Mouse (Mus musculus): Measurements from ENCODE around the gene Eif2d.
"Not testable (repeated sequence)": the region's sequence is repeated elsewhere in the genome, so short reads cannot be mapped to it uniquely, and the experiment has no call there.

Eif2d gene

DNA sequence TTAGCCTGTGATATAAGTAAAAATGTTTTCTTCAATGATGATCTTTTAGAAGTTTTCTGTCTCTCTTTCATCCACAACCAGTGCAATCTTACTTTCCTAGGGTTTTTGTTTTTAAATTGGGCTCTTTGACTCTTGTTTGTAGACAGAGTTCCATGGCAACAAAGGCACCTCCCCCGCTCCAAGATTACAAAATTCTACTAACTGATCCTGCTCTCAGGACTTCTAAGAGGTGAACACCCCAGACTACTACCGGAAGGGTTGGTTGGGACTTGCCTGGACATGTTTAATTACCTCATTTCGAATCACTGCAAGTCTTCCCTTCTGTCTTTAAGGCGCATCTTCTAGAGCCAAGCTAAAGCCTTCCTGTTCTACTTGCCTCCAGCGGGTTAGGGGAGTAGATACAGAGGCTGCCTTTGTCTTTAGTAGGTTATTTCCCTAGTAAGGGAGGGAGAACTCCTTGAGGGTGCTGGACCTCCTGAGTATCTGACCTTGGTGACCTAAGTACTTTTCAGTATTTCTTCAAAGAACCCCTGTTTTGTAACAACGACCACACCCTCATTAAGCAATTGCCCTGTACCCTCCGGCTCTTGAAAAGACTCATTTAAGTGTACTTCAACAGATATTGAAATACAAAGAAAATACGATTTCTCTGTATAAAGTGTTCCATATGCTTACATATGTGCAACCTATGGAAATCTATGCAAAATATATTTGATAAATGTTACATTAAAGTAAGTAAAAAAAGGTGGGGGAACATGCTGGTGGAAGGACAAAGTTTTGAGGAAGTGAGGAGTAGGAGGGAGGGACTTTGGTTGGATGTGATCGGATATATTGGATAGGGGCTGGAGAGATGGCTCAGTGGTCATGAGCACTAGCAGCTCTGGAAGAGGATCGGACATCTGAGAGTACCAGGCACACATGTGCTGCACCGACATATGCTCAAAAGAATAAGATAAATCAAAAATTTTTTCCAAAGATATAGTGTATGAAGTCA is 13.6 kb upstream of the Eif2d start:
- DNase-seq = no peak

DNA sequence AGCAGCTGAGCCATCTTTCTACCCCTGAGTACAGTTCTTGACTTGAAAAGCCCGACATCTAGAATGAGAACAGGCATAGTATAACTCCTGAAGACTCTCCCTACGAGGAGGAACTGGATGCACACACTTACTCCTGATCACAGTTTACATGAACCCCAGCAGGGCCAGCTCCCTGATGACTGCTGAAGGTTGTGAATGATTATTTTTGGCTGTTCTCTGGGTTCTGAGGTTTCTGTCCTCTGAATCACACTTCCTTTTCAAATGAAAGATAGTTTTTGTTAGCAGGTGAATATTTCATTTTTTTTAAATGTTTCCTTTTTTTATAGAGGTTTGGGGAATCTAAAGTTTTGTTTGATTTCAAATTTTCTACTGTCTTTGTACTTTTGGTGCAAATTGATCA is 11.5 kb upstream of the Eif2d start:
- no peak for DNase-seq

DNA sequence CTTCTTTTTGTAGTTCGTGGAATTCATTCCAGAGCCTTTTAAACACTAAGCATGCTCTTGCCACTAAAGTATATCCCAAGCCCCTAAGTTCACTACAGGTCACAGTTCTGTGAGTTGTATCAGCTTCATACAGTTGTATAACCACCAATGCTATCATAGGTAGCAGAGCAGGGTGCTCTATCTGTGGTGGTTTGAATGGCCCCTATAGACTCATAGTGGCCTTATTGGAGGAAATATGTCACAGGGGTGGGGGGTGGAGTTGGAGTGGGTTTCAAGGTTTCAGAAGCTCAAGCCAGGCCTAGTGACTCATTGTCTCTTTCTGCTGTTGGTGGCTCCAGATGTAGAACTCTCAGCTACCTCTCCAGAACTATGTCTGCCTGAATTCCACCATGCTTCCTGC is 10.5 kb upstream of the Eif2d start:
- DNase-seq = no peak

DNA sequence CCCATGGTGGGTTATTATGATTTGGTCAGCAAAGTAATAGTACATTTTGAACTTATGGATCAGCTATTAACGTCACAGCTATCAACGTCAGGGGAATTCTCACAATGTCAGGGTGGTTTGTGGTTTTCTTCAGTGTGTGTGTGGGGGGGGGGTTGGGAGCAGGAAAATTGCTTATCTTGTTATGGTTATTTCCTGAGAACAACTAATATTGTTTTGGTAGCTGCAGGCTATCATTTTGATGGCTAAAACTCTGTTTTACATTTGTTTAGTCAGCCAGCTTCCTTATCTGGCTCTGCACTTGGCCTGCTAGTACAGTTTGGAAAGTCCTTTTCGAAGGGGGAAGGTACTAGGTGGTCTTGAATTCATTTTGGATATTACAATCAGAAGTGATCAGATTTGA is 7.8 kb upstream of the Eif2d start:
- DNase-seq = not testable (repeated sequence)

DNA sequence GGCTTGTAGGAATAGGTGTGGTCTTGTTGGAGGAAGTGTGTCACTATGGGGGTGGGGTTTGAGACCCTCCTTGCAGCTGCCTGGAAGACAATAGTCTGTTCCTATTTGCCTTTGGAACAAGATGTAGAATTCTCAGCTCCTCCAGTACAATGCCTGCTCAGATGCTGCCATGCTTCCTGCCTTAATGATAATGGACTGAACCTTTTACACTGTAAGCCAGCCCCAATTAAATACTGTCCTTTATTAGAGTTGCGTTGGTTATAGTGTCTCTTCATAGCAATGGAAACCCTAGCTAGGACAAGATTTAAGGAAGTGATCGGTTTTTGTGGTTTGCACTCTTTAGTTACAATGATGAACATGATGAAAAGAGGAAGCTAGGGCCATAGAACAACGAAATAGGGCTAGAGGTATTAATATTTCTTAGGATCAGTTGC is 6.8 kb upstream of the Eif2d start:
- DNase-seq = no peak

DNA sequence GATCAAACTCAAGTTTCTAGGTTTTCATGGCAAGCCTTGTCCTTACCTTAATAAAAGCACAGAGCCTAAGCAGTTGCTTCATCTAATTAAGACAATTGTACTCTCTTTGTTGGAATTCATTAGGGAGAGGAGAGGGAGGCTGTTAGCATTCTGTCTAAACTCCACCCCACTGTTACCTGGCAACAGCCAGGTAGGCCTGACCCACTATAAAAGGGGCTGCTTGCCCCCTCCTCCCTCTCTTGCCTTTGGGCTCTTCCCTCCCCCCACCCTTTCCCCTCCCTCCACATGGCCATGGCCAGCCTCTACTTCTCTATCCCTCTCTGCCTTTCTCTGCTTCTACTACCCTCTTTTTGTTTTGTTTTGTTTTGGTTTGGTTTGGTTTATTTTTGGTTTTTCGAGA is 3.5 kb upstream of the Eif2d start:
- no peak for DNase-seq

DNA sequence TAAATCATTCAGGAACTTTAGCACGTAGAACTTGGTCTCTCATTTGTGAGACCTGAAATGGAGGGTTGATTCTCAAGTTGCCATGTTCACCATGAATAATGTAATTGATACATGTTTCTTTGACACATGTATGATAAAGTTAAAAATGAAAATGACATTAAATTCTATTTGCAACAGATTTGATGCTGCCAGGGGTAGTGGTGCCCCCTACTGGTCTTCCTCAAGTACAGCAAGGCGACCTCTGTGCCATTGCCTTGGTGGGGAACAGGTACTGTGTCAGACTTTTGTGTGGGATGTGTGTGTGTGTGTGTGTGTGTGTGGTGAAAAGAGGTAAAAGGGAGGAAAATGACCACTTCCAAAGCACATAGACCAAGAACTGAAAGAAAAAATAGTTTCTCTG is 2.5 kb downstream of the Eif2d start:
- DNase-seq = peak; percentile 30 to 52

DNA sequence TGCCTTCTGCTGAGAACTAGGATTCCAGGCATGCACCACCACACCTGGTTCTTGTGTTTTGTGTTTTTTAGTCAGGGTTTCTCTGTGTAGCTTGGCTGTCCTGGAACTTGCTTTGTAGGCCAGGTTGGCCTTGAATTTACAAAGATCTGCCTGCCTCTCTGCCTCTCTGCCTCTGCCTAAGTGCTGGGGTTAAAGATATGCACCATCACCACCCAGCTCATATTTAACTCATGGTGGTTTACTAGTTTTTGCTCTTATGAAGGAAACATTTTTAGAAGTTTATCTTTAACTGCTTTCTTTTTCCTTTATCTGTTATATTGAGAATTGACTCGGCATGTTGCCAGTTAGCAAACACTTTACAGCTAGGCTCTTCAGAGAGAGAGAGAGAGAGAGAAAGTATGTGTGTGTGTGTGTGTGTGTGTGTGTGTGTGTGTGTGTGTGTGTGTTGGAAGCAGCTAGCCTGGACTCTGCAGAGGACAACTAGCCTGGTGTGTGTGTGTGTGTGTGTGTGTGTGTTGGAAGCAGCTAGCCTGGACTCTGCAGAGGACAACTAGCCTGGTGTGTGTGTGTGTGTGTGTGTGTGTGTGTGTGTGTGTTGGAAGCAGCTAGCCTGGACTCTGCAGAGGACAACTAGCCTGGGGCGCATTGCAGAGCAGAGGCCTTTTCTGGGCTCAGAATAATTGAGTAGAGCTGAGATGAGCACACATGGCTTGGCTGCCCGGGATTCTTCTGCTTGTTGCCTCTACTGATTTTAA is 6.8 kb downstream of the Eif2d start:
- DNase-seq = not testable (repeated sequence)

DNA sequence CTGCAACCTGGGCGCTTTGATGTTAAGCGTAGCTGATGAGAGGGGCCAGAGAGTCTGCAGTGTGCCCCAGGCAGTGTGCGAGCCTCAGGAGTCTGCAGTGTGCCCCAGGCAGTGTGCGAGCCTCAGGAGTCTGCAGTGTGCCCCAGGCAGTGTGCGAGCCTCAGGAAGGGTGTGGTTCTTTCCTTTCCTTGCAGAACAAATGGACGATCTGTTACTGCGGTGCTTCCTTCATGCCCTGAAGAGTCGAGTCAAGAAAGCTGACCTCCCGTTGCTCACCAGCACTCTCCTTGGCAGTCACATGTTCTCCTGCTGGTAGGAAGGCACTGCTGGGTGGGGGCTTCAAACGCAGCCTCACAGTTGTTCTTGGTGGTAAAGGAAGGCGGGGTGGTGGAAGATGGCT is 8.1 kb downstream of the Eif2d start:
- no peak for DNase-seq

DNA sequence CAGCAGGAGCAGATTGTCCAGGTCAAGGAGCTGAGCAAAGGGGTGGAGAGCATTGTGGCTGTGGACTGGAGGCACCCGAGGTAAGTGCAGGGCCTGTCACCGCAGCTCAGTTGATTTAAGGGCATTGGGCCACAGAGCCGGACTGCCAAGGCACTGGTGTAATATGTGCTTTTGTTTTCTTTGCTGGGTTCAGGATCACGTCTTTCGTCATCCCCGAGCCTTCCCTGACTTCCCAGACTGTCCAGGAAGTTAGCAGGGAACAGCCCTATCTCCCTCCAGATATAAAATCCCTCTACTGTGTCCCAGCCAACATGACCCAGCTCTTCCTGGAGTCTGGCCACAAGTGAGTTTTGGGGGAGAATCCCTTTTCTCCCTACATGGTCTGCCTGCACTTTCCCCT is 11.4 kb downstream of the Eif2d start:
- no peak for DNase-seq

DNA sequence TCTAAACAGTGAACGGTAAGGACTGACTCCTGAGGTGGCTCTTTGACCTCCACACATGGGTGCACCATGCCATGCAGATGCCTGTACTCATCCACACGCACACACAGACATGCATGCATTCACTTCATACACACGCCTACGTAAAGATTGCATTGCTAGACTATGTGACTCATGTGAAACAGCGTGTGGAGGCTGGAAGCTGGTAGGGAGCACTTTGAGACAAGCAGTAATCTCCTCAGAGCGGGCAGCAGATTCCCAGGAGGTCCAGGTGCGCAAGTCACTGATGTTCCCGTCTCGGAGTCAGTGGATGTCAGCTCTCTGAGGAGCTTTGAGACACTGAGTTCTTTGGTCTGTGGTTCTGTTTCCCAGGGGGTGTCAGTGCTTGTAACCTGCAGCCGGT is 14.6 kb downstream of the Eif2d start:
- no peak for DNase-seq

DNA sequence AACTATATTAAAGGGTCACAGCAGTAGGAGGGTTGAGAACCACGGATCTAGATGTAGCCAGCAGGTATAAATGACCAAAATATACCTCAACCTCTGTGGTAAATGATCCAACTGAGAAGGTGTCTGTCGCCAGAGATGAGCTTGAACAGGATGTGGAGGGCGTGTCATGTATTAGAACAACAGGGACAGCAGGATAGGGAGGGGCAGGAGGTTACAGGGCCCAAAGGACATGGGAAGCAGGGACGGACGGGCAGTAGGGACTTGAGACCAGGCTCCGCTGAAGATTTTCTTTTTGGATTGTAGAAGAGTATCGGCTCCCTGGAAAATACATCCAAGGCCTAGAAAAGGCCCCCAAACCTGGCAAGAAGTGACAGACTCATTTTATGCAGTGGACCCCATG is 20.0 kb downstream of the Eif2d start:
- DNase-seq = no peak

DNA sequence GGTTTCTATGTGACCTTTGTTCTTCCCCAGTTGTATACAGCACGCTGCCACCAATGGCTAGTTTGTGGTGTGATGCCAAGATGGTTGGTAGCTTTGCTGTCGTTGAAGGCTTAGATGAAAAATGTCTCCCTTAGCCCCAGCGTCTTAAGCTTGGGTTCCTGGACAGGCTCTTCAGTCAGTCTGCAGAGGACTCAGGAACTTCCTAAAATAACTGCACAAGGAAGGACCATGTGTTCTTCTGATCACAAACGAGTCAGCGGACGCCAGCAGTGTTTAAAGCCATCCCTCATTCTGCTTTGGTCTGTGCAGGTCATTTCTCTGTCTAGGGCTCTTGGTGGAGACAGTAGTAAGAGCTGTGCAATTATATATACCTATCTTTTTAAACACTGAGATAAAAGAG is 20.8 kb downstream of the Eif2d start:
- no peak for DNase-seq

DNA sequence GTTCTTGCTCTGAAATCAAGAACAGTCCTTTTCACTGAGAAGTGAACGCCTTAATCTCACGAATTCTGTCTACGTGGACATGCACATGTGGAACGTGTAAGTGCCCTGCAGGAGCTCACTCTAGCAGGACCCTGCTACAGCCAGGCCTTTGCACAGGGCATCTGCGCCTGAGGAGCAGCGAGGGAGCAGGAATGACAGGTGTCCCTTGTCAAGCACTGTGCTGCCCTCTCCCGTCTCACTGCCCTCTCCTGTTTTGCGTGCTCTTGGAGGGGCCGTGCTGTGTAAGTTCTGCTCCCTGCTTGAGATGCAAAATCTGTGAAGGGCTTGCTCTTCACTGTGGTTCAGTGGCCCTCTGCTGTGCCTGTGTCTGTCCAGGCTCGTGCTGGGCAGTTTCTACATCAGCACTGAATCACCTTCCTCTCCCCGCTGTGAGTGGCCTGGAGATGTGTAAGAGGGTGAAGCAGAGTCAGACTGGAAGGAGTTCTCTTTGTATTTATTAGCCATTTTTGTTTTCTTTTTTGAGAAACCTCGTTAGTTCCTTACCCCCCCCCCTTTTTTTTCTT is 21.4 kb downstream of the Eif2d start:
- no peak for DNase-seq

DNA sequence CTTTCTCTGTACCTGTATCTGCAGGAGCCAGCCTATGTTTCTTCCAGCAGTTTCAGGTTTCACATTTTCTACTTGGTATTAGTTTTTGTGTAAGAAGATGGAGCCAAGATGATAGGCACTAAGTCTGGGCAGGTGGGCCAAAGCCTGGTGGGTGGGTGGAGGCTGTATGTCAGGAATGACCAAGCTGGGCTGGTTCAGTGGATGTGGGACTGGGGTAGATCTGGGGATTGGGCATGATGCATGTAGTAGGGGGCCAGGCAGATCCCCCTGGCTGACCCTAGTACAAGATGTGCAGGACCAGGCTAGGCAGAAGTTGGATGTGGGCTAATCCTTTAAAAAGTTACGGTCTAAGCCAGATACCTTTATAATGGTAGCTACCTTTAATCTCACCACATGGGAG is 22.2 kb downstream of the Eif2d start:
- DNase-seq = no peak

DNA sequence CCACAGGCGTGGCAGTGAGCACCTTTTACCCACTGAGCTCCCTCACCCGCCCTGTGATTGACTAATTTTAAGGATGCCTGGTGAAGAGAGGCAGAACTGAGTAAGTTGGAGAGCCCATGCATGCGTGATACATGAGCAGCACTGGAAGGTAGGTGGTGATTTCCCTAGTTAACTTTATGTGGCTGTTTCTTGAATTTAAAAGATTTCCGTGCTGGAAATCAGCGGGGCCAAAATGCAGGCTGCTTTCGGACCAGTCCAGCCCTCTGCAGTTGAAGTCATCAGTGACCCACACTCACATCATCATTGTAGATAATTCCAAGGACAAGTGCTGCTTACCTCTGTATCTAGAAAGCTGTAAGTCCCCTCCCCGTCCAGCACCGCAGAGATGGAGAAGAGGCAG is 22.8 kb downstream of the Eif2d start:
- no peak for DNase-seq

DNA sequence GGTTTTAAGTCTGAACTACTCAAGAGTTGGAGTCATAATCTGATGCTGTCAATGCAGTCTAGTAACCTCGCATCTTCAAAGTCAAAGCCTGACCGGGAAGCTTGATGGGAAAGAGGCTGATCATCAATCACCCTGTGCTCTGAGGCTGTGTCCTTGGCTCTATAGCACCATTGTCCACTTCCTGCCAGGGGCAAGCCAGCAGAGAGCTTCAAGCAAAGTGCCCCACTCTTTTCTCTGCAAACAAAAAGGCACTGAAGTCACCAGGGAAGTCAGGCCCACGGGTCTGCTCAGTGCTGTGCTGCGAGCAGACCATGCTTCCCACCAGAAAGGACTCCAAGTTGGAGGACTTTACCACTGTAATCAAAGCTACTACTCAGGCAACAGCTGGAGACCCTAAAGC is 24.3 kb downstream of the Eif2d start:
- DNase-seq = no peak

DNA sequence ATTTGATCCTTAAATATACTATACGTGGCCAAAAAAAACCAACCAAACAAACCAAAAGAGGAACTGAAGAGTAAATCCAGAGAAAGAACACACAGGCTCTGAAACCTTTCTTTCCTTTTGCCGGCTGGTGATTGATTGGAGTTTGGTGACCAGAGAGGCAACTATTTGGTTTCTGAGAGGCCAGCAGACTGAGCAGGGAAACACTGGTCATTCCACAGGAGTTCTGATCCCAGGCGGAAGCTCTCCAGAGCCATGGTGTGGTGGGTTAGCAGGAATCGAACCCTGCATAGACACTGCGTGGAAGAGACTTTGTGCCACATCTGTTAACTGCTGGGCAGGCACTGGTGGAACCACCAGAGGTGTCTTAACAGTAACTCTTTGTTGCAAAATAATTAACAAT is 25.1 kb downstream of the Eif2d start:
- no peak for DNase-seq

DNA sequence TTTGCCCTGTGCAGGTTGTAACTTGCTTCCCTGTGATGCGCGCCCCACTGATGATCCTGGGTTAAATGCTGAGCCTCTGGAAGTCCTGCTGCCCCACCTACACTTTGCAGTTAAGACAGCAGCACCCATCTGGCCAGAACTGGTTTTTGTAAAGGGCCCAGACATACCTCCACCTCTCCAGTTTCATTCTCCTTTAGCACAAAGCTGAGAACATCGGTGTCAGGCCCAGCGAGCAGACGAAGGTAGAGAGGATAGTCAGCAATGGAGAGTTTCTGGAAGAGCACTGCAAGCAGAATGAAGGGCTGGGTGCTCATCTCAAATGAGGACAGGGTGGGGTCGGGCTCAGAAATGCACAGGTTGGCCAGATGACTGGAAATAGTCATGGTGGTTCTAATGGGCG is 27.4 kb downstream of the Eif2d start:
- DNase-seq = no peak

DNA sequence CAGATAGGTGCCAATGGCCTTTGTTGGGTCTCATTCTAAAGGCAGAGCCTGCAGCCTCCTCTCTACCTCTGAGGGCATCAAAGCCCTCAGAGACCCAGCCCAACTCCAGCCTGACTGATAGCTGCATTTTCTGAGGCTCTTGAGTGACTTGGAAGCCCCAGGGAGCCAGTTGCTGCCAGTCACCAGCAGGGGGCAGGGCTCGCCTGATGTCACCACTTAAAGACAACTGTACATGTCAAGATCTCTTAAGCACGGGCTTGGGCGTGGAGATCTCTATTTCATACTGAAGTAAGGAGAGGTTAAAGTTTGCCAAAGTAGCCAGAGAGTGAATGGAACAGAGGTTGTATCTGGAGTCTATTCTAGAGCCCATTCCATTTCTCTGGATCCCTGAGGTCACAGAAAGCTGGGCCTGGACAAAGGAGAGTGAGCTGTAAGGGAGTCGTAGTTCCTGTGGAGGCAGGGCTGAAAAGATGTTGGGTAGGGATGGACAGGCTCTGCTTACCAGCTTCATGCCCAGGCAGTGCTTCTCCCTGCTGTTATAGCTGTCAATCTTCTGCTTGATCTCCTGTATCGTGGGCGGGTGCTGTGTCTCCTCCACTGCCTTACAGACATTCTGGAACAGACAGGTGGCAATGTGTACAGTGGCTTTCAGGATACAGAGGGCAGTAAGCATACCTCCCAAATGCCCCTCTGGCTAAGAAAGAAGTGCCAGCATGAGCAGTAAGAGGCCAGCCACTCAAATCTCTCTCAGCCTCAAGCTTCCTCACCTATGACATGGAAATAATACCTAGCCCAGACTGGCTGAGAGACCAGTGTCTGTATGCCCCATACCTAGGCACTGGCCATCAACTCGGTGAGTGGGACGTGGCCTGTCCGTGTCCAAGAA is 28.9 kb downstream of the Eif2d start:
- peak; percentile 67 to 83 for DNase-seq

DNA sequence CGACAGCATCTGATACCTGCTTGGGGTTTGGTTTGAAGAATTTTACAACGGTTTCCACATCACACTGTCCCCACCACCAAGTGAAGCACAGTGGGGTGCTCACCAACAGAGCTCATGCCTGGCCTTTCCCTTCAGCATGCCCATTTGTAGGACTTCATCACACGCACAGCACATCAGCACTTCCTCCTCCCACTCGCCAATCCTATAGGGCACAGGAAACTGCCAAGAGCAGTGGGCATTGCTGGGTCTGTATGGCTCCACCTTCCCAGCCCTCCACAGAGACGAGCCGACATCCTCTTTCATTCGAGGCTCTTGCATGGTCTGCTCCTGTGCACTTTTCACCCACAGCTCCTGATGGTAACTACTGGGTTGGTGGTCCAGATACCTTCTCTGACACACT is 30.2 kb downstream of the Eif2d start:
- DNase-seq = no peak

DNA sequence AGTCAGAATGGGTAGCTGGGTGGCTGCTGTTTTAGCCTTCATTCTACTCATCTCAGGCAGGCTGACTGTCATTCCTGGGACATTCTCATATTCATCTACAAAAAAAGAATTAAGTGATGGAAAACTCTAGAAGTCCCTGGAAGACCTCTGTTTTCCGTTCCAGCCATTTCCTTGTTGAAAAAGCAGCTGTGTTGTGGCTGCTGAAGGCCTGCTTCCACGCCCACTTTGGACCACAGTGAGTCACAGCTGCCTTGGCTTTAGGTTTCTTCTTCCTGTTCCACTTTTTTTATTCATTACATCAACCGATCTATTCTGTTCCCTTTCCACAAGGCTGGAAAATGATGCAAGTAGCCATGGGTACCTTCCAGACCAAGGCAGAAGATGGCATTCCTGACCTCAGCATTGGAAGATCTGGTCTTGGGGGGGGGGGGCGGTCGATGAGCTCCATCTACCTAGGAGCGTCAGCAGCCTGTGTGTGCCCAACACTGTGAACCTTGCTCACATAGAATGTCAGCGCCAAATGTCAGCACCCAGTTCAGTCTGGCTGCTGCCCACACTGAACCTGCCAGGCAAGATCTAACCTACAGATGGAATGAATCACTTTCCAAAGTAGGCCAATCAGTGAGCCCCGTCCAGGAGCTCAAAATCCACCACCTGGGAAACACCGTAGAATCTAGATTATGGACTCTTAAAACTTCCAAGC is 31.4 kb downstream of the Eif2d start:
- no peak for DNase-seq
